Mouse (Mus musculus) cortical plate, adult 2 months (tissue): ENCODE data around the gene Ppp1r12b.

Experiments used
- CTCF ChIP-seq: fragments of 200-500 bp; IDR thresholded peaks from 2 replicates; pipeline ENCODE4 v1.5.1; 2011; ENCODE audit warnings: mild to moderate bottlenecking, control low read depth, low read length; ENCODE audit not compliant: insufficient read depth; ENCODE audit errors: extremely low read depth
- POLR2A ChIP-seq: fragments of 200-500 bp; IDR thresholded peaks from 2 replicates; pipeline ENCODE4 v1.6.1; 2011; ENCODE audit warnings: mild to moderate bottlenecking, low read length, control low read depth; ENCODE audit not compliant: insufficient read depth; ENCODE audit errors: extremely low read depth

- TF ChIP-seq CTCF, result no peak
- no peak for TF ChIP-seq POLR2A
Observed at GRCm38 (mm10) chr1:134823842-134824241, 131.9 kb downstream of the Ppp1r12b start.
